Mouse (Mus musculus) hindbrain, embryonic 12.5 days (tissue): ENCODE measurements around the gene Pla2g2c. TPM values are rescaled to one million over a fixed set of nuclear protein-coding genes. Genes with fewer than 3 reads are reported as not detected.
A peak's percentile ranks its signal among the peaks of the same experiment; 100 is the strongest.

ENCODE experiments used
- ATAC-seq: fragments of 200-750 bp; cut with Nextera tagmentation; 2 replicates; pipeline ENCODE4 v1.8.0; 2017; ENCODE audit warnings: moderate TSS enrichment; ENCODE audit not compliant: low FRiP score
- H3K27ac ChIP-seq: fragments of 300-500 bp; sonication (generic); 2 replicates; pipeline ENCODE4 v1.5.1; 2016; ENCODE audit warnings: mild to moderate bottlenecking
- H3K27me3 ChIP-seq: fragments of 300-500 bp; sonication (generic); 2 replicates; pipeline ENCODE4 v1.6.1; 2016; ENCODE audit warnings: mild to moderate bottlenecking
- H3K36me3 ChIP-seq: fragments of 300-500 bp; sonication (generic); 2 replicates; pipeline ENCODE4 v1.6.1; 2016; ENCODE audit warnings: mild to moderate bottlenecking
- H3K4me1 ChIP-seq: fragments of 300-500 bp; sonication (generic); 2 replicates; pipeline ENCODE4 v1.6.1; 2016
- H3K4me2 ChIP-seq: fragments of 300-500 bp; sonication (generic); replicated peaks from 2 replicates; pipeline ENCODE4 v1.6.1; 2016; ENCODE audit warnings: mild to moderate bottlenecking
- H3K4me3 ChIP-seq: fragments of 300-500 bp; sonication (generic); 2 replicates; pipeline ENCODE4 v1.5.1; 2016; ENCODE audit warnings: mild to moderate bottlenecking
- H3K9ac ChIP-seq: fragments of 300-500 bp; sonication (generic); 2 replicates; pipeline ENCODE4 v1.6.1; 2016; ENCODE audit warnings: mild to moderate bottlenecking, moderate library complexity
- H3K9me3 ChIP-seq: fragments of 300-500 bp; sonication (generic); replicated peaks from 2 replicates; pipeline ENCODE4 v1.6.1; 2016; ENCODE audit warnings: mild to moderate bottlenecking
- WGBS: fragments of 180-500 bp; shearing (Covaris S2); methylation state at CpG from one replicate; pipeline ENCODE4 v1.1.7; 2016; 5-methylcytosine and 5-hydroxymethylcytosine counted together
- polyA plus RNA-seq: library from polyadenylated mRNA; unstranded; fragments of >200 nt; fragmentation: Nextera tagmentation; extraction: Ambion mirVana; gene quantifications from 2 replicates; pipeline ENCODE4 v1.2.1, GENCODE M21; 2016

Gene Pla2g2c
- polyA plus RNA-seq, 1 experiment from 2014 or later = 0.46 TPM

GRCm38 (mm10) chr4:138697166-138697860, 27.3 kb upstream of the Pla2g2c start:
- Histone ChIP-seq H3K4me2 (no peak overlapping the region), H3K4me3 (no peak overlapping the region), H3K27ac (no peak overlapping the region; the same call in 1 of the 2 replicates), H3K9me3 (no peaks in the 10 kb centered on the region), H3K27me3 (peaks cover 6% of the 10 kb centered on the region), H3K4me1 (peaks cover 36% of the 10 kb centered on the region), H3K36me3 (no peaks in the 10 kb centered on the region), H3K9ac (no peak overlapping the region)
- WGBS = 47% methylated on average over 8 of the region's 10 CpGs
- ATAC-seq = no peak

- no peak for ATAC-seq
- Histone ChIP-seq H3K9ac (no peak overlapping the region), H3K27me3 (peaks cover 9% of the 10 kb centered on the region), H3K36me3 (no peaks in the 10 kb centered on the region), H3K27ac (no peak overlapping the region), H3K9me3 (no peaks in the 10 kb centered on the region), H3K4me2 (no peak overlapping the region), H3K4me3 (no peak overlapping the region), H3K4me1 (peaks cover 28% of the 10 kb centered on the region)
- 59% methylated on average over 2 of the region's 2 CpGs for WGBS
Observed at GRCm38 (mm10) chr4:138698296-138698695, 26.3 kb upstream of the Pla2g2c start.

GRCm38 (mm10) chr4:138700184-138700982, 24.2 kb upstream of the Pla2g2c start:
- peaks cover 9% of the 10 kb centered on the region; the same call in 1 of the 2 replicates for H3K27me3 ChIP-seq
- H3K9me3 ChIP-seq = no peaks in the 10 kb centered on the region
- no peak overlapping the region for H3K27ac ChIP-seq
- H3K4me3 ChIP-seq = no peak overlapping the region
- peaks cover 15% of the 10 kb centered on the region for H3K4me1 ChIP-seq
- ATAC-seq = peak; percentile 64; the same call in 1 of the 2 replicates
- H3K4me2 ChIP-seq = no peak overlapping the region
- no peak overlapping the region for H3K9ac ChIP-seq
- WGBS = 30% methylated on average over 15 of the region's 15 CpGs
- H3K36me3 ChIP-seq = no peaks in the 10 kb centered on the region

GRCm38 (mm10) chr4:138701111-138701510, 23.5 kb upstream of the Pla2g2c start:
- Histone ChIP-seq H3K36me3 (no peaks in the 10 kb centered on the region), H3K4me2 (no peak overlapping the region), H3K4me1 (peaks cover 13% of the 10 kb centered on the region), H3K27me3 (peaks cover 8% of the 10 kb centered on the region; the same call in 1 of the 2 replicates), H3K9me3 (no peaks in the 10 kb centered on the region), H3K4me3 (no peak overlapping the region), H3K27ac (no peak overlapping the region), H3K9ac (no peak overlapping the region)
- ATAC-seq = no peak
- 66% methylated on average over 8 of the region's 8 CpGs for WGBS

- Histone ChIP-seq H3K4me1 (peaks cover 5% of the 10 kb centered on the region; the same call in 1 of the 2 replicates), H3K27ac (no peak overlapping the region), H3K4me2 (no peak overlapping the region), H3K4me3 (no peak overlapping the region), H3K36me3 (no peaks in the 10 kb centered on the region), H3K9me3 (no peaks in the 10 kb centered on the region), H3K27me3 (peaks cover 7% of the 10 kb centered on the region; the same call in 1 of the 2 replicates), H3K9ac (no peak overlapping the region)
- no peak for ATAC-seq
- WGBS = 88% methylated on average over 2 of the region's 2 CpGs
Observed at GRCm38 (mm10) chr4:138702031-138702430, 22.6 kb upstream of the Pla2g2c start.

GRCm38 (mm10) chr4:138702528-138702927, 22.1 kb upstream of the Pla2g2c start:
- 81% methylated on average over 8 of the region's 8 CpGs for WGBS
- Histone ChIP-seq H3K4me1 (peaks cover 1% of the 10 kb centered on the region; the same call in 1 of the 2 replicates), H3K4me3 (no peak overlapping the region), H3K27me3 (peaks cover 9% of the 10 kb centered on the region; the same call in 1 of the 2 replicates), H3K9ac (no peak overlapping the region), H3K9me3 (no peaks in the 10 kb centered on the region), H3K4me2 (no peak overlapping the region), H3K27ac (no peak overlapping the region), H3K36me3 (no peaks in the 10 kb centered on the region)
- ATAC-seq = no peak

GRCm38 (mm10) chr4:138703591-138703990, 21.0 kb upstream of the Pla2g2c start:
- no peaks in the 10 kb centered on the region for H3K4me1 ChIP-seq
- ATAC-seq = no peak
- H3K27ac ChIP-seq = no peak overlapping the region
- no peak overlapping the region for H3K4me2 ChIP-seq
- H3K36me3 ChIP-seq = no peaks in the 10 kb centered on the region
- no peaks in the 10 kb centered on the region for H3K9me3 ChIP-seq
- peaks cover 9% of the 10 kb centered on the region; the same call in 1 of the 2 replicates for H3K27me3 ChIP-seq
- WGBS = 50% methylated on average over 7 of the region's 7 CpGs
- no peak overlapping the region for H3K9ac ChIP-seq
- no peak overlapping the region for H3K4me3 ChIP-seq

GRCm38 (mm10) chr4:138704169-138704568, 20.4 kb upstream of the Pla2g2c start:
- Histone ChIP-seq H3K4me3 (no peak overlapping the region), H3K9ac (no peak overlapping the region), H3K4me1 (no peaks in the 10 kb centered on the region), H3K9me3 (no peaks in the 10 kb centered on the region), H3K27me3 (peaks cover 9% of the 10 kb centered on the region; the same call in 1 of the 2 replicates), H3K27ac (no peak overlapping the region), H3K4me2 (no peak overlapping the region), H3K36me3 (no peaks in the 10 kb centered on the region)
- ATAC-seq = no peak
- WGBS = 87% methylated on average over 4 of the region's 4 CpGs

GRCm38 (mm10) chr4:138706620-138707019, 18.0 kb upstream of the Pla2g2c start:
- Histone ChIP-seq H3K36me3 (no peaks in the 10 kb centered on the region), H3K27ac (no peak overlapping the region), H3K9me3 (no peaks in the 10 kb centered on the region), H3K4me2 (no peak overlapping the region), H3K4me1 (peaks cover 7% of the 10 kb centered on the region; the same call in 1 of the 2 replicates), H3K27me3 (peaks cover 6% of the 10 kb centered on the region; the same call in 1 of the 2 replicates), H3K9ac (no peak overlapping the region), H3K4me3 (no peak overlapping the region)
- 91% methylated on average over 8 of the region's 8 CpGs for WGBS
- no peak for ATAC-seq

- Histone ChIP-seq H3K4me1 (peaks cover 7% of the 10 kb centered on the region; the same call in 1 of the 2 replicates), H3K36me3 (no peaks in the 10 kb centered on the region), H3K9me3 (no peaks in the 10 kb centered on the region), H3K9ac (no peak overlapping the region), H3K27ac (no peak overlapping the region), H3K4me3 (no peak overlapping the region), H3K27me3 (peaks cover 3% of the 10 kb centered on the region; the same call in 1 of the 2 replicates), H3K4me2 (no peak overlapping the region)
- ATAC-seq = no peak
- WGBS = 14% methylated on average over 7 of the region's 7 CpGs
Observed at GRCm38 (mm10) chr4:138708636-138709035, 16.0 kb upstream of the Pla2g2c start.

- ATAC-seq = no peak
- 86% methylated on average over 11 of the region's 11 CpGs for WGBS
- H3K9me3 ChIP-seq = no peaks in the 10 kb centered on the region
- no peaks in the 10 kb centered on the region for H3K36me3 ChIP-seq
- H3K27me3 ChIP-seq = peaks cover 3% of the 10 kb centered on the region; the same call in 1 of the 2 replicates
- no peak overlapping the region for H3K4me3 ChIP-seq
- no peak overlapping the region for H3K9ac ChIP-seq
- H3K4me2 ChIP-seq = no peak overlapping the region
- no peak overlapping the region for H3K27ac ChIP-seq
- peaks cover 7% of the 10 kb centered on the region; the same call in 1 of the 2 replicates for H3K4me1 ChIP-seq
Observed at GRCm38 (mm10) chr4:138709246-138709645, 15.3 kb upstream of the Pla2g2c start.

- H3K27ac ChIP-seq = no peak overlapping the region
- 78% methylated on average over 7 of the region's 7 CpGs for WGBS
- peaks cover 3% of the 10 kb centered on the region; the same call in 1 of the 2 replicates for H3K27me3 ChIP-seq
- H3K9me3 ChIP-seq = no peaks in the 10 kb centered on the region
- peaks cover 7% of the 10 kb centered on the region; the same call in 1 of the 2 replicates for H3K4me1 ChIP-seq
- no peaks in the 10 kb centered on the region for H3K36me3 ChIP-seq
- H3K4me3 ChIP-seq = no peak overlapping the region
- no peak overlapping the region for H3K9ac ChIP-seq
- no peak overlapping the region for H3K4me2 ChIP-seq
- no peak for ATAC-seq
Observed at GRCm38 (mm10) chr4:138709944-138710343, 14.6 kb upstream of the Pla2g2c start.
